Mouse (Mus musculus) midbrain, embryonic 16.5 days (tissue): ENCODE measurements around the gene Dtx4. TPM values are rescaled to one million over a fixed set of nuclear protein-coding genes. Genes with fewer than 3 reads are reported as not detected.

Experiments
- ATAC-seq: fragments of 200-750 bp; cut with Nextera tagmentation; 2 replicates; pipeline ENCODE4 v1.8.0; 2017; ENCODE audit warnings: moderate TSS enrichment
- H3K27ac ChIP-seq: fragments of 300-500 bp; sonication (generic); 2 replicates; pipeline ENCODE4 v1.5.1; 2014; ENCODE audit warnings: mild to moderate bottlenecking, low read length, mixed read lengths
- H3K27me3 ChIP-seq: fragments of 300-500 bp; sonication (generic); 2 replicates; pipeline ENCODE4 v1.6.1; 2014; ENCODE audit warnings: low read depth, low read length, mixed read lengths; ENCODE audit not compliant: control insufficient read depth, insufficient read depth
- H3K36me3 ChIP-seq: fragments of 300-500 bp; sonication (generic); 2 replicates; pipeline ENCODE4 v1.6.1; 2014; ENCODE audit warnings: mild to moderate bottlenecking, low read length, moderate library complexity, mixed read lengths; ENCODE audit not compliant: control insufficient read depth, insufficient read depth
- H3K4me1 ChIP-seq: fragments of 300-500 bp; sonication (generic); 2 replicates; pipeline ENCODE4 v1.6.1; 2014; ENCODE audit warnings: mild to moderate bottlenecking, low read length, mixed read lengths; ENCODE audit not compliant: control insufficient read depth, insufficient read depth
- H3K4me2 ChIP-seq: fragments of 300-500 bp; sonication (generic); 2 replicates; pipeline ENCODE4 v1.6.1; 2014; ENCODE audit warnings: mild to moderate bottlenecking, low read length, mixed read lengths
- H3K4me3 ChIP-seq: fragments of 300-500 bp; sonication (generic); 2 replicates; pipeline ENCODE4 v1.5.1; 2014; ENCODE audit warnings: low read depth, mild to moderate bottlenecking, low read length, moderate library complexity, mixed read lengths
- H3K9ac ChIP-seq: fragments of 300-500 bp; sonication (generic); 2 replicates; pipeline ENCODE4 v1.6.1; 2014; ENCODE audit warnings: low read depth, low read length, mixed read lengths
- H3K9me3 ChIP-seq: fragments of 300-500 bp; sonication (generic); replicated peaks from 2 replicates; pipeline ENCODE4 v1.6.1; 2014; ENCODE audit warnings: mild to moderate bottlenecking, low read length, mixed read lengths; ENCODE audit not compliant: control insufficient read depth, poor library complexity, severe bottlenecking
- WGBS: fragments of 180-500 bp; shearing (Covaris S2); extraction: QIAGEN DNeasy Blood & Tissue Kit; methylation state at CpG from one replicate; pipeline ENCODE4 v1.1.7; 2014; 5-methylcytosine and 5-hydroxymethylcytosine counted together
- polyA plus RNA-seq: library from polyadenylated mRNA; unstranded; fragments of >200 nt; fragmentation: Nextera tagmentation; extraction: Ambion mirVana; gene quantifications from 2 replicates; pipeline ENCODE4 v1.2.1, GENCODE M21; 2015

Gene Dtx4
- polyA plus RNA-seq, 1 experiment from 2014 or later = 39.3 TPM

- Histone ChIP-seq H3K36me3 (no peaks in the 10 kb centered on the region), H3K4me3 (no peak overlapping the region), H3K9ac (no peak overlapping the region), H3K4me2 (no peak overlapping the region), H3K27ac (no peak overlapping the region), H3K9me3 (no peaks in the 10 kb centered on the region), H3K27me3 (no peaks in the 10 kb centered on the region), H3K4me1 (no peaks in the 10 kb centered on the region)
- WGBS = 67% methylated on average over 1 of the region's 1 CpGs
- ATAC-seq = no peak
Measured at GRCm38 (mm10) chr19:12421680-12422079, 79.6 kb downstream of the Dtx4 start.

DNA sequence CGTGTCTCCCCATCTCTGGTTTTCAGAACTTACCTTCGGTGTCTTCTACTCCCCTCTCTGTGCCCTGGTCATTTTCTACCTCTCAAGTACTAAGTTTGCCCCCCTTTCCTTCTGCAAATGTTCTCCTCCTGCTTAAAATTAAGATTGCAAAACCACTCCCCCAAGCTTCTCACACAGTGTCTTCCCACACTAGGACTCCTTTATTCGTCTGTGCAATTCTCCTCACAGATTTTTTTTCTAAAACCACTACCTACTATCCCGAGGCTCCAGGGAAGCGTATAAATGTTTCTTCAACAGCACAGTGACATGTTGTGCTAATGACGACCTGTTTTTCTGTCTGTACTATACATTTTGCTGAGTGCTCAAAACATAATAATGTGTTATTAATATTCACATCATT lies 80.7 kb downstream of the Dtx4 start:
- Histone ChIP-seq H3K9me3 (no peaks in the 10 kb centered on the region), H3K36me3 (no peaks in the 10 kb centered on the region), H3K27me3 (no peaks in the 10 kb centered on the region), H3K9ac (no peak overlapping the region), H3K4me1 (no peaks in the 10 kb centered on the region), H3K27ac (no peak overlapping the region), H3K4me2 (no peak overlapping the region), H3K4me3 (no peak overlapping the region)
- ATAC-seq = no peak
- WGBS = 85% methylated on average over 6 of the region's 6 CpGs

DNA sequence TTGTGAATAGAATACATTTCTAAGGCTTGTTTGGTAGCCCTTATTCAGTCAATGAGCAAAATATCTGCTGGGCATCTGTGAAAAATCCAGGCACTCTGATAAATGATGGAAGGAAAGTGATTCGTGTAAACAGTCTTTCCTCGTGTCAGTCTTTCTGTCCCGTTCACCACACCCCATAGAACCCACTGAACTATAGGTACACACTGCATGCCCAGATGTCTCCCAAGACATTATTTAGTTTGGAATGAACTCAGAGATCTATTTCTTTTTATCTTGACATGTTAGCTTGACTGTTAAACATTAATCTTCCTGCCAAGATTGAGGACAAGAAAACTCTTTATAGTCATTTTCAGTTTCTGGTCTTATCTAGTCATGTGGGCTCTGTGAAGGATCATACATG lies 82.9 kb downstream of the Dtx4 start:
- no peaks in the 10 kb centered on the region for H3K36me3 ChIP-seq
- H3K4me3 ChIP-seq = no peak overlapping the region
- H3K27ac ChIP-seq = no peak overlapping the region
- H3K4me2 ChIP-seq = no peak overlapping the region
- no peaks in the 10 kb centered on the region for H3K27me3 ChIP-seq
- no peaks in the 10 kb centered on the region for H3K9me3 ChIP-seq
- no peak for ATAC-seq
- 90% methylated on average over 3 of the region's 3 CpGs for WGBS
- H3K4me1 ChIP-seq = no peaks in the 10 kb centered on the region
- H3K9ac ChIP-seq = no peak overlapping the region

- no peak within 1 kb of the TSS for H3K4me3 ChIP-seq
- no peak within 1 kb of the TSS for H3K27ac ChIP-seq
- no peaks in the 10 kb centered on the region for H3K4me1 ChIP-seq
- no peaks in the 10 kb centered on the region for H3K9me3 ChIP-seq
- no peak for ATAC-seq
- H3K27me3 ChIP-seq = no peaks in the 10 kb centered on the region
- no peak within 1 kb of the TSS for H3K9ac ChIP-seq
- H3K36me3 ChIP-seq = no peaks in the 10 kb centered on the region
- no peak within 1 kb of the TSS for H3K4me2 ChIP-seq
Measured at GRCm38 (mm10) chr19:12417361-12417760, 83.9 kb downstream of the Dtx4 start, which contains the start of gene Olfr1441. Gene Olfr1441, plus strand, starts transcription at chr19:12417433.

Other genes with a start within 250 kb of the Dtx4 start
- gene Olfr235, start 240.4 kb downstream of the Dtx4 start, polyA plus RNA-seq = 0.09 TPM in 1 of 2 replicates, not detected in the other
- gene Olfr1434, start 221.6 kb downstream of the Dtx4 start, polyA plus RNA-seq = not detected in 2 replicates
- gene Olfr1436, start 202.3 kb downstream of the Dtx4 start, polyA plus RNA-seq = not detected in 2 replicates
- not detected in 2 replicates for gene Olfr1437, start 176.4 kb downstream of the Dtx4 start, polyA plus RNA-seq
- gene Olfr1438-ps1, start 165.5 kb downstream of the Dtx4 start, polyA plus RNA-seq = not detected in 2 replicates
- gene Olfr1440, start 114.2 kb downstream of the Dtx4 start, polyA plus RNA-seq = not detected in 2 replicates
- not detected in 2 replicates for gene Olfr1441, start 84.0 kb downstream of the Dtx4 start, polyA plus RNA-seq
- gene Pfpl, start 73.5 kb downstream of the Dtx4 start, polyA plus RNA-seq = not detected in 2 replicates
- 0.69 and 0.71 TPM in 2 replicates for gene Mpeg1, start 40.7 kb downstream of the Dtx4 start, polyA plus RNA-seq
- 5.3 and 6.5 TPM in 2 replicates for gene Fam111a, start 44.3 kb upstream of the Dtx4 start, polyA plus RNA-seq
- gene Gm4952, start 98.5 kb upstream of the Dtx4 start, polyA plus RNA-seq = 0.09 TPM in 1 of 2 replicates, not detected in the other
- gene Glyat, start 131.9 kb upstream of the Dtx4 start, polyA plus RNA-seq = not detected in 2 replicates
- gene Olfr1442, start 169.0 kb upstream of the Dtx4 start, polyA plus RNA-seq = not detected in 2 replicates
- gene Olfr1443, start 176.7 kb upstream of the Dtx4 start, polyA plus RNA-seq = not detected in 2 replicates
- not detected in 2 replicates for gene Keg1, start 194.3 kb upstream of the Dtx4 start, polyA plus RNA-seq